Mouse (Mus musculus): ENCODE measurements around the gene Kars.

Kars gene

DNA sequence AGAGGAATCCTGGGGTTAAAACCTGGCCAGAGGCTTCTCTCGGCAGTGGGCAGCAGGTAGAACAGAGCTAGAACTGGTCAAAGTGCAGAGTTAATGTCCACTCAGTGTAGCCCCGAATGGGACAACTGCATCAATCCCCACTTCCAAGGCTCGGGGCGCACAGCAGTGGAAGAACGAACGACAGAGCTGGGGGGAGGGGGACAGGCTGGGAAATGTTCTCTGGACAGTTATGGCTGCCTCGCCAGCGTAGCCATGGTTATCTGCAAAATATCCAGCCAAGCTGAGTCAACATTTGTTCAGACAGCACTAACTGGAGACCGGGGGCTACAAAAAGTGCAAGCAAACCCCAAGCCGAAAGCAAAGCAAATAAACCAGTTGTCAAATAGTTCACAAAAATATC, 33.0 kb downstream of the Kars start:
- no peak for DNase-seq

- no peak for DNase-seq
Measured at GRCm38 (mm10) chr8:111976326-111976725, 34.8 kb downstream of the Kars start.

GRCm38 (mm10) chr8:111975706-111976105, 35.4 kb downstream of the Kars start:
- DNase-seq = no peak

GRCm38 (mm10) chr8:111974138-111974537, 37.0 kb downstream of the Kars start:
- no peak for DNase-seq

DNA sequence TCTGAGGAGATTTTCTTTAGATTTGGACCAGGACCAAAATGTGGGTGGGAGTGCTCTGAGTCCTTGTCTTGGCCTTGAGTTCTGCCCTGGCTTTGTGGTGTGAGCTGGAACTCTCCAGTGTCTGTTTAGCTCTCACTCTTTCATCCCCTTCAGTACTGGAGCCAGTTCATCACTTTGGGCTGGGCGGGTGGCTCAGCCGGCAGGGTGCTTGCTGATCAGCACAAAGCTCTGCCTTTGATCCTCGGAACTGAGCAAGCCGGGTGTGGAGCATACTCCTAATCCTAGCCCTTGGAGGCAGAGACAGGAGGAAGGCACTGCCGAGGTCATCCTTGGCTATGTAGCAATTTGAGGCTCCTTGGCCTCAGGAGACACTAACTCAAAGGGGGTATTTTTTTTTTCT, 42.1 kb downstream of the Kars start:
- DNase-seq = no peak

GRCm38 (mm10) chr8:111968541-111968940, 42.6 kb downstream of the Kars start:
- no peak for DNase-seq

DNA sequence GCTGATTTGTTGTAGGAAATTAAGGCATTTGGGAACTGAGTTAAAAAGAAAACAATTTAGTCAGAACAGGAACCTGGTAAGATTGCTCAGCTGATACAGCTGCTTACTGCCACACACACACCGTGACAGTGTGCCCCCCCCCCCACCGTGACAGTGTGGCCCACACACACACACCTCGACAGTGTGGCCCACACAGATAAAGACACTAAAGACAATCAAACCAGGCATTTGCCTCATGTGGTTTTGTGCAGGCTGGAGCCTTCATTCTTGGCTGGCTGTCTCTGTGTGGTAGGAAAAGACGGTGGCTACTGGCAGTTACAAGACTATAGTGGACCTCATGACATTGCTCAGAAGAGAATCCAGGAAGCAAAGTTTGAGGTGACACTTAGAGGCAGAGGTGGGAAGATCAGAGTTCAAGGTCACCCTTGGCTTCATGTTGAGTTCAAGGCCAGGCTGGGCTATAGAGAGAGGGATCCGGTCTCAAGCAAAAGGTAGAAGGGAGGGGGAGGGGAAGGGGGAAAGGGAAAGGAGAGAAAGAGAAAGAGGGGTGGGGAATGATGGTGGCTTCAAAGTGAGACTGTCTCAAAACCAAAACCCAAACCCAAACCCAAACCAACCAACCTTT, 43.8 kb downstream of the Kars start:
- no peak for DNase-seq

DNA sequence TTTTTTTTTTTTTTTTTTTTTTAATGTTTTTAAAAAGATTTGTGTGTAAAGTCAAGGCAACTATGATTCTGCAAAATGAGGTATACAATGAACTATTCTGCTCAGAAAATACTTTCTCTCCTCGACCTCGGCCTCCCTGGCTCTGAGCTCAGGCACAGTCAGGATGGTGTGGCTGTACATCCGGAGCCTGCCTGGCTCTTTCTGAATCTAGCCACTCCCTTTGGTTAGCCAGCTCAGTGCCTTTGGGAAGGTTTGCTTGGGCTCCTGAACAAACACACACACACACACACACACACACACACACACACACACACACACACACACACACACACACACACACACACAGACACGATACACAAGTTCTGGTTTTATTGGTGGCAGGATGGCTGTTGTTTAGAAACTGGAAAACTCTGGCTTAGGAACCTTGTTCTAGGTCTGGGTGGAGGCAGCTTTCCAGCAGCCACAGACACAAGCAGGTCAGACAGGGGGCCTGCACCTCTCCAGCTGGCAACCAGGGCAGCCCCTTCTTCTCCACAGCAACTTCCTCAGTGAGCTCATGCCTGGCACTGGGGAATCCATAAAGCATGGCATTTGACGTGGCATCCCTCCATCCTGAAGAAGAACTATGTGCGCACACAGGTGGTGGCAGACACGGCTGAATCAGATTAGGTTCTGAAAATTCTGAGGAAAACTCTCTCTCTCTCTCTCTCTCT, 46.1 kb downstream of the Kars start:
- DNase-seq = no peak

DNA sequence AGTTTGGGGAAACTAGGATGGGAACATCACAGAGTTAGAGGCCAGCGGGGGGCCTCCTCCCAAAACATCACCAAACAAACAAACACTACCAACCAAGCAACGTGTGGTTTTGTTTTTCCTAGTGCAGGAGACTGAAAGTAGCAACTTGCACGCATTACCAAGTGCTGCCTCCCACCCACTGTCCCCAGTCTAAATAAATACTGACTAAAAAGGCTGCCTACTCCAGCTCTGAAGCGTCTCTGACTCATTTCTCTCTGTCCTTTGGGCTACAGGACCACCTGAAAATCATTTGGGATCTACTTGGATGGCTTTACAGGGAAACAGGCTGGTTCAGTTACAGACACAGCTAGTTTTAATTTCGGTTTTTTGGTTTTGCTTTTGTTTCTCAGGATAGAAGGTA, 46.8 kb downstream of the Kars start:
- no peak for DNase-seq

GRCm38 (mm10) chr8:111963546-111963945, 47.6 kb downstream of the Kars start:
- DNase-seq = no peak

DNA sequence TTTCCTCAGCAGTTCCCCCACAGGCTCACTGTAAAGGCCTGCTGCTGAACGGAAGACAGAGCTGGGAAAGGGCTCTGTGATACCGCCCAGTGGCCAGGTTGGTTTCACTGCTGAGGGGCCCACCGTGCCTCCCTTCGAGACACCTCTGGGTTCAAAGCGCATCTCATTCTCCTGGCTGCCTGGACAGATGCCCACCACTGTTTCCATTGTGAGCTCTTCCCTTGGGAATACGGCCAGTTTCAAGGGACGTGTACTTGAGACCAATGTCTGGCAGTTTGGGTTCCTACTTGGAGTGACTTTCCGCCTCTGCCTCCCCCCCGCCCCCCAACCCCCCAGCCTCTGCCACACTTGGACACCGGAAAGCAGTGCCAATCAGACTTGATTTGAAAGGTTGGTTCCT, 48.0 kb downstream of the Kars start:
- DNase-seq = no peak

GRCm38 (mm10) chr8:111962589-111962988, 48.5 kb downstream of the Kars start:
- no peak for DNase-seq

- DNase-seq = no peak
Measured at GRCm38 (mm10) chr8:111961330-111961729, 49.8 kb downstream of the Kars start.

GRCm38 (mm10) chr8:111960591-111961321, 50.4 kb downstream of the Kars start:
- DNase-seq = no peak

DNA sequence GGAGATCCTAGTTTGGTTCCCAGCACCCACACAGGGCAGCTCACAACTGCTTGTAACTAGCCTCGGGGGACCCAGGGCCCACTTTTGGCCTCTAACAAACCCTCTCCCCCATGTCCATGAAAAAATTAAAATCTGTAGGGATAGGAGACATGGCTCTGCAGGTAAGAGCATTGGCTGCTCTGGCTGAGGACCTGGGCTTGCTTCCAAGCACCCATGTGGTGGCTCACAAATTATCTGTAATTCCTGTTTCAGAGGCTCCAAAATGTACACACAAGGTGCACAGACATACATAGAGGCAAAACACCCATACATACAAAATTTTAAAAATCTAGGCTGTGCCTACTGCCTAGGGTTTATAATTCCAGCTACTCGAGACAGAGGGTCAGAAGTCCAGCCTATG, 53.9 kb downstream of the Kars start:
- DNase-seq = no peak

GRCm38 (mm10) chr8:111955879-111956278, 55.2 kb downstream of the Kars start:
- no peak for DNase-seq

- no peak for DNase-seq
Measured at GRCm38 (mm10) chr8:111954844-111955594, 56.1 kb downstream of the Kars start.

- peak; percentile 81 for DNase-seq
Measured at GRCm38 (mm10) chr8:111951936-111952335, 59.2 kb downstream of the Kars start.

- DNase-seq = no peak
Measured at GRCm38 (mm10) chr8:111951317-111951716, 59.8 kb downstream of the Kars start.

DNA sequence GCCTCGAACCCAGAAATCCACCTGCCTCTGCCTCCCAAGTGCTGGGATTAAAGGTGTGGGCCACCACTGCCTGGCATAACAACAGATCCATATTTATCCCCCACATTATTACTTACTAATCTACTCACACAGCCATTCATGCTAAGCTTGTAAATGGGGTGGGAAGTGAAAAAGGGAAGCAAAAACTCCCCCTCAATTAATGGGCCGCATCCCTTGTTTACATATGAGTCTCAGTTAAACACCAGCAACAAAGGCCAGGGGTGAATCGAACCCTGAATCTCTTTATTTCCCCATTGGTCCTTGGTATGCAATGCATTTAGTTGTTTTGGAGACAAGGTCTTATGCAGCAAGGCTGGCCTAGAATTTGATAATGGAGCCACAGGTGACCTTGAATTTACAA, 60.3 kb downstream of the Kars start:
- DNase-seq = no peak

GRCm38 (mm10) chr8:111947954-111948353, 63.2 kb downstream of the Kars start:
- peak; percentile 69 for DNase-seq

DNA sequence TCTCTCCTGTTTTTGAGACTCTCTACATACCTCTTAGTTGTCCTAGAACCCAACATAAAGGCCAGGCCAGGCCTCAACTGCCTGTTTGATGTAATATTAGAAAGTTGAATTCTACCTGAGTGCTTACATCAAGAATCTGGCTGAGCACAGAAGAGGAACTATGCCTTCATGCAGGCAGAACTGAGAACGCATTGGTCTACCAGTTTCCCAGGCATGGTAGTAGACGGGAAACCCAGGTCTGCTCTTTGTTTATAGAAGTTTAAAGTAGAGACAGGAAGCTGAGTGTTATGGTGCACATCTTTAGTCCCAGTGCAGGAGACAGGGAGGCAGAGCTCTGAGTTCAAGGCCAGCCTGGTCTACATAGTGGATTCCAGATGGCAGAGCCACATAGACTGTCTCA, 64.0 kb downstream of the Kars start:
- no peak for DNase-seq

GRCm38 (mm10) chr8:111943544-111943943, 67.6 kb downstream of the Kars start:
- no peak for DNase-seq
